Mouse (Mus musculus) thymus, adult 2 months (tissue): ENCODE data around the gene Rnase10.

Experiments
- CTCF ChIP-seq: fragments of 200-500 bp; IDR thresholded peaks from 2 replicates; pipeline ENCODE4 v1.5.1; 2012; ENCODE audit warnings: mild to moderate bottlenecking, control low read depth, low read length, moderate library complexity, borderline replicate concordance; ENCODE audit not compliant: control insufficient read depth, poor library complexity, insufficient read depth; ENCODE audit errors: extremely low read depth
- POLR2A ChIP-seq: fragments of 200-500 bp; IDR thresholded peaks from 2 replicates; pipeline ENCODE4 v1.6.1; 2012; ENCODE audit warnings: mild to moderate bottlenecking, low read length, control low read depth, moderate library complexity; ENCODE audit not compliant: control insufficient read depth, poor library complexity, insufficient read depth; ENCODE audit errors: extremely low read depth

GRCm38 (mm10) chr14:51050063-51050462, 42.5 kb downstream of the Rnase10 start, which contains the start of gene Rnase11:
- no peak for TF ChIP-seq CTCF
- no peak for TF ChIP-seq POLR2A
